Mouse (Mus musculus): ENCODE measurements around the gene Gstm1. TPM values are rescaled to one million over a fixed set of nuclear protein-coding genes. Genes with fewer than 3 reads are reported as not detected.

Gstm1 gene
- total RNA-seq (2023), result 10.5 TPM

GRCm38 (mm10) chr3:108017473-108018189 is at the start of gene Gstm1:
TSS of gene Gstm1 (minus strand) at chr3:108017973.

GRCm38 (mm10) chr3:108044394-108045140 is 26.8 kb upstream of the Gstm1 start, which contains the start of gene Gstm4:
TSS of gene Gstm4 (minus strand) at chr3:108044894.

GRCm38 (mm10) chr3:107986041-107986562 is 31.7 kb downstream of the Gstm1 start, which contains the start of gene Gstm2:
TSS of gene Gstm2 (minus strand) at chr3:107986453.

GRCm38 (mm10) chr3:107968724-107969395 is 48.9 kb downstream of the Gstm1 start, which contains the start of gene Gstm3:
TSS of gene Gstm3 (minus strand) at chr3:107969283.

Other genes starting within 250 kb of the Gstm1 start
- gene Eps8l3, start 140.7 kb downstream of the Gstm1 start, total RNA-seq (2023), result not detected
- not detected for gene Gstm5, start 122.2 kb downstream of the Gstm1 start, total RNA-seq (2023)
- gene Gstm7, start 86.2 kb downstream of the Gstm1 start, total RNA-seq (2023), result 2.4 TPM
- gene Gstm6, start 74.2 kb downstream of the Gstm1 start, total RNA-seq (2023), result not detected
- gene Gstm3, start 48.7 kb downstream of the Gstm1 start, total RNA-seq (2023), result not detected
- gene Gstm2, start 31.5 kb downstream of the Gstm1 start, total RNA-seq (2023), result not detected
- 2.9 TPM for gene Gstm4, start 26.9 kb upstream of the Gstm1 start, total RNA-seq (2023)
- 32.4 TPM for gene Ampd2, start 68.7 kb upstream of the Gstm1 start, total RNA-seq (2023)
- not detected for gene Gnat2, start 74.8 kb upstream of the Gstm1 start, total RNA-seq (2023)
- gene Gnai3, start 128.2 kb upstream of the Gstm1 start, total RNA-seq (2023), result 77.8 TPM
- gene Gpr61, start 136.9 kb upstream of the Gstm1 start, total RNA-seq (2023), result not detected
- 3.4 TPM for gene Amigo1, start 168.4 kb upstream of the Gstm1 start, total RNA-seq (2023)
- 25.2 TPM for gene Cyb561d1, start 183.2 kb upstream of the Gstm1 start, total RNA-seq (2023)
- 38.6 TPM for gene Atxn7l2, start 193.0 kb upstream of the Gstm1 start, total RNA-seq (2023)
- gene Sypl2, start 208.7 kb upstream of the Gstm1 start, total RNA-seq (2023), result not detected
- 36.6 TPM for gene Psma5, start 239.0 kb upstream of the Gstm1 start, total RNA-seq (2023)

Data from CD8-positive naive resting alpha-beta T cell, adult 57 days (primary cell).